Mouse (Mus musculus) fat pad, adult 2 months (tissue): ENCODE measurements around the gene Usp2.
A peak's percentile ranks its signal among the peaks of the same experiment; 100 is the strongest.

Source experiments
- DNase-seq: peaks from one replicate; pipeline ENCODE4 v3.0.0-alpha.2; 2011; ENCODE audit warnings: low read depth, low spot score; ENCODE audit errors: extremely low read depth

Usp2 gene

DNA sequence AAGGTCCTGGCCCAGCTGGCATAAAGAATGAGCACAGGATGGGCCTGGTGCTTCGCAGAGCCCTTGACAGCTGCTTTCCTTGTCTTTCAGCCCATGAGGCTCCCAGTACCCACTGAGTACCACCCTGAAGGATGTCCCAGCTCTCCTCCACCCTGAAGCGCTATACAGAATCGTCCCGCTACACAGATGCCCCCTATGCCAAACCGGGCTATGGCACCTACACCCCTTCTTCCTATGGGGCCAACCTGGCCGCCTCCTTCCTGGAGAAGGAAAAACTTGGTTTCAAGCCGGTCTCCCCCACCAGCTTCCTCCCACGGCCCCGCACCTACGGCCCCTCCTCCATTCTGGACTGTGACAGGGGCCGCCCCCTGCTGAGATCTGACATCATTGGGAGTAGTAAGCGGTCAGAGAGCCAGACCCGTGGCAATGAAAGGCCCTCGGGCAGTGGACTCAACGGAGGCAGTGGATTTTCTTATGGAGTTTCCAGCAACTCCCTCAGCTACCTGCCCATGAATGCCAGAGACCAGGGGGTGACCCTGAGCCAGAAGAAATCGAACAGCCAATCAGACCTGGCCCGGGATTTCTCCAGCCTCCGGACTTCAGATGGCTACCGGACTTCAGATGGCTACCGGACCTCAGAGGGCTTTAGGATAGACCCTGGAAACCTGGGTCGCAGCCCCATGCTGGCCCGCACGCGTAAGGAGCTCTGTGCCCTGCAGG is 8.6 kb downstream of the Usp2 start:
- no peak for DNase-seq

DNA sequence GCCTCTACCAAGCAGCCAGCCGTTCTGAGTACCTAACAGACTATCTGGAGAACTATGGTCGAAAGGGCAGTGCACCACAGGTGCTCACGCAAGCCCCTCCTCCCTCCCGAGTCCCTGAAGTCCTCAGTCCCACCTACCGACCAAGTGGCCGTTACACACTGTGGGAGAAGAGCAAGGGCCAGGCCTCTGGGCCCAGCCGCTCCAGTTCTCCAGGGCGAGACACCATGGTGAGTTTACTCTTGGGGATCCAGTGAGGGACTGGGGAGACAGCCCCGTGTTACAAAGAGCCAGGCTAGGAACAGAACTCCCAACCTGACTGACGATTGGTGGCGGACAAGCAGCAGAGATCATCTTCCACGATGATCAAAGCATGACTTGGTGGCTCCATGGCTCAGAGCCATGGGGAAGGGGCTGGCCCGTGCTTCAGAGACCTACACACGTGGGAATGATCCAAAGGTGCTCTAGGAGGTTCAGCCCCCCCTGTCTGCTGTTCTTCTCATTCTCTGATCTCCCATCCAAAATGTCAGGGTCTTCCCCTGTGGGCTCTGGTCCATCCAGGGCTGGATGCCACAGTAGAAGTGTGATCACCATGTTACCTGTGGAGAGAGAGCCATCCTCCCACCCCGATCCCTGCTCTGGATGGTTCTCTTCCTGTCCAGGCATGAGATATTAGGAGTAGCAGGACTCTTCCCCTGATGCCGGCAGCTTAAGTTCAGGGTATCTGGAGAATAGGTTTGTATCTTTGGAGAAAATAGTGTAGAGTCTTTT is 9.4 kb downstream of the Usp2 start:
- no peak for DNase-seq

DNA sequence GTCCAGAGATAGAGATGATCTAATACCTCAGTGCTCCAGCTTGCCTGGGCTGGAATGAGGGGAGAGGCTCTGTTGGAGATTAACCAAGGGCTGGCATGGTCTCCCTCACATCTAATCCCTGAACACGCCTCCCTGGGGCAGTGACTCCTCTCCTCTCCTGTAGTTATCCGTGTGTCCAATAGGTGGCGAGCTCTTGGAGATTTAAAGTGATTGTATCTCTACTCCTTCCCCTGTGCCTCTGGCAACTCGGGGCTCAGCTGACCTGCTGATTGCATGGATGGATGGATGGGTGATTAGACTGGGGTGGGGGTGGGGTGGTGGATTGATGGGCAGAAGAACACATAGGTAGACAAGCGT is 9.9 kb downstream of the Usp2 start:
- DNase-seq: peak; percentile 55

DNA sequence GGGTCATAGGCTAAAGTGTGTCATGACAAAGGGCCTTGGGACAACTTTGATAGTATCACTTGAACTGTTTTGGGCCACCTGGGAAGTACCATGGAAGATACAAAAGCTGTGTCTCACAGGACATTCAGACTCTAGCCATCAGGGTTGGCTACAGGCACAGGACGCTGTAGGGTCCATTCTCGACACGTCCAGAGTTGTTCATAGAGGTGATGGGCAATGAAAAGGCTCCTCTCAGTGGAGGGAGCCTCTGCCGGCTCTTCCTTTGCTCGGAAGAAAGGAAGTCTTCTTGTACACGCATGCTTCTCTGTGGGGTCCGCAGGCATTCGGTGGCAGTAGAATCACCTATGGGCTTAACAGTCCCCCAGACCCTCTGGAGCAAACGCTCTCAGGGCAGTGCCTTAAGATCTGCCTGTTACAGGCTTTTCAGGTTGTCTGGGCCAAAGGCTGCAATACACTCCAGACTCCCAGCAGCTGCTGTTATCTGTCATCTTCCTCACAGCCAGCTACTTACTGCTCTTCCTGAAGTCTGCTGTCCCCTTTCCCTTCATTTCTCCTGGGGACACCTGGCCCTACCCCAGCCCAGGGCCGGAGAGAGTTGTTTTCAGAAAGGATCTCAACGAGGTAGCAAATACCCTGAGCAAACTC is 10.6 kb downstream of the Usp2 start:
- DNase-seq: no peak

DNA sequence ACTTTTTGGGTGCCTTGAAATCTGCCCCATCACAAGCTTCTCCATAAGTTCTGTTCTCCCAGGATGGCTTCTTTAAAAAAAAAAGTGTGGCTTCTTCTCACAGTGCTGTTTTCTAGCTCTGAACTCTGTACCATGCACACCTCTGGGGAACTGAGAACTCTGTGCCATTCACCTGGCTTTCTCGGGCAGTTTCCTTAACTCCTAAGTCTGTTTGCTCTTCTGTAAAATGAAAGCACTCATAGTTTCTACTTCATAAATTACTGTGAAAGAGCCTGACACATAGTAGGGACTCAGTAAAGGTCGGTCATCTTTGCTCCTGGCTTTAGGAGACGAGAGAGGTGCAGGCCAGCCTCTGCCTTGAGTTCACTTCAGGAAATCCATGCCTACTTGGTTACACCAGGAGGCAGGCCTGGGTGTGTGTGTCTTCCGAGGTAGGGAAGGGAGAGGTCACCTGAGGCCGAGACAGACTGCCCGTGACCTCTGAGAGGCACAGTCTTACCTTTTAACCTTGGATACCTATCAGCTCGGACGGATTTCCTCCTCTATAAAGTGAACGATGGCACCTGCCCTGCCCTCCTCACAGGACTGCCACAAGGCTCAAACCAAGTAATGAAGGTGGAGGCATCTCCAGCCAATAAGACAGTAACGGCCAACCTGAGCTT is 11.4 kb downstream of the Usp2 start:
- DNase-seq: no peak

DNA sequence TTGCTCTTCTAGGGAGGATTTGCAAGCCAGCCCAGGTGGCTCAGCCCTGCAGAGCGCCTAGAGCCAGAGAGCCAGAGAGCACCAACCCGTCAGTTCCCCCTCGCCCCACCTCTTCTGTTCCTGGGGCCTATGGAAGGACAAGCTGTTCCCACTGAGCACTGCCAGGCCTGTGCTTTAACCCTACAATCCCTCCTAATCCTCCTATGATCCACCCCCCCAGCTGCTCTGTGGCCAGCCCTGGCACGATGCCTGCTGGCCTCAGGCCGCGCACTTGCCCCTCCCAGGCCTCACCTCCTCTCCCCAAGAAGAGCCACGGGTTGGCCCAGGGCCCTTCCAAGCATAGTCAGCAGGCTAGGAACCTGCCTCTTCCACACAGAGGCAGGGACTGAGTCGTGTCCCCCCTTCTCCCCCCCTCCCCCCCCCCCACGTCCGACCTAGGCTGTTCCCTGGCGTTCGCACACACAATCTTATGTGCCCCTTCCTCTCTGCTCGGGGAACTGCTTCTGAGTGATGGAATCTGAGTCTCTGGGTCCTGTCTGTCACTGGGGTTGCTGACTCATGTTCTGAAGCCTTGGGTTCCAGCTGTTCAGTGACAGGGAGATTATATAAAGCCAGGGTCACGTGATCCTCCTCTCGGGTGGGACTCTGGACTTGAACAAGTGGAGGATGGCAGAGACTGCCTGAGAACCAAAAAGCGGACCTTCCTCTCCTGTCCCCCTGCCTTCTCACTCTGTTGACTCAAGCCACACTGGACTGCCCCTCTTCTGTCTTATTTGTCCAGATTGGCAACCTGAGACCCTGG is 12.3 kb downstream of the Usp2 start:
- peak; percentile 81 for DNase-seq

DNA sequence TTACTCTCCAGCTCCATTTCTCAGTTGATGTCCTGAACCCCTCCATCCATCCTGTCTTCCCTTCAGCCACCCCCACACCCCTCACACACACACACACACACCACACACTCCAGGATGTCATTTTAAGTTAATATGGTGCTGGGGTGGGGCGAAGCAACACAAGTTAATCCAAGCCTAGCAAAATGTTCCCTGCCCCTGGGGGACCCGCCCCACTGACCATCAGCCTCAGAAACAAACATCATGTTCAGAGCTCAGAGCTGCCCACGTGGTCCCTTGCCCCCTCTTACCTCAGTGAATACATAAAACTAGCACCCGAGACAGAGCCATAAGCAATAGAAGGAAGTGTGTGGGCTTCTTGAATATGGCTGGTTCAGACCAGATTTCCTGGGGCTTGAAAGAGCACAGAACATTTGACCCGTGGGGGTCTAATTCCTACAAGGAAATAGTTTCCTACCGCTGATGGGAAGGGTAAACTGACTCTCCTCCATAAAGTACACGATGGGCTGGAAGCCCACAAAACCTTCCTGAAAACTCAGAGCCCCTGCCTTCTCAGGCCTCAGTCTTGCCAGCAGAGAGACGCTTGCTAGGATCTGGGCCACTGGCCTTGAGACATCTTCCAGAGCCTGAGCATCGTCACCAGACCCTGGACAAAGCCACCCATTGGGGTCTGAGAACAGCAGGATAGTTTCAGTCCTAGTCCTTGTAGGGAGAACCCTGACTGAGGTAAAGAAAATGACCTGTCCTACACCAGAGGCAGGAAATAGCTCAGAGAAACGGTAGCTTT is 13.4 kb downstream of the Usp2 start:
- no peak for DNase-seq

DNA sequence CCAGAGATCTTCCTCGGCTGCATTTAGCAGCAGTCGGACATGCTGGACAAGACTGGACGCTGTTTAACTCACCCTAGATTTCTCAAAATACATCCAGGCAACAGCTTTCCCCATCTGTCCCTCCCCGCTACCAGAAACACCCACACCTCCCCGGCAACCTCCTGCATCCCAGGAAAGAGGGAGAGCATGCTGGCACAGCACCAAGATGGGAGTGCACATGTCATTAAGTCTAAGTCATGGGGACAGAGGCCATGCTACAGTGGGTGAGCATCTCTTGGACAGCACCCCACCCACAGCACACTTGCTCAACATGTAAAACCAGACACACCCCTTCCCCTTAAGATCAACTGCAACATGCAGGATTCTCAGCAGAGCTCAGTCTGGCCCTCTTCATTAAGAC is 14.1 kb downstream of the Usp2 start:
- no peak for DNase-seq

DNA sequence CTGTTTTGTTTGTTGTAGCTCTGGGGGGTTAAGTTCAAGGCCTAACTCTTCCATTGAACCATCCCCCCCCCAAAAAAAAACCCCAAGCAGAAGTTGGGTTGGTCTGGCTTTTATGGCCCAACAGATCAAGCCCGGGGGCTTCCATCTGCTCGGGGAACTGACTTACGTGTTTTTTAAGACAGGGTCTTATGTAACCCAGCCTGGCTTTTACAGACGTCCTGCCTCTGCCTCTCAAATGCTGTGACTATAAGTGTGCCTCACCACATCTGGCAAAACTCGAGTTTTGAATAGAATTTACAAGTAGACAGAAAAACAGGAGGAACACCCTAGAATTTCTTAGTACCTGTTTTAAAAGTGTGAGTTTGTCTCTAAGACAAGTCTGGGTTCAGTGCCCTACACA is 14.8 kb downstream of the Usp2 start:
- DNase-seq: no peak

DNA sequence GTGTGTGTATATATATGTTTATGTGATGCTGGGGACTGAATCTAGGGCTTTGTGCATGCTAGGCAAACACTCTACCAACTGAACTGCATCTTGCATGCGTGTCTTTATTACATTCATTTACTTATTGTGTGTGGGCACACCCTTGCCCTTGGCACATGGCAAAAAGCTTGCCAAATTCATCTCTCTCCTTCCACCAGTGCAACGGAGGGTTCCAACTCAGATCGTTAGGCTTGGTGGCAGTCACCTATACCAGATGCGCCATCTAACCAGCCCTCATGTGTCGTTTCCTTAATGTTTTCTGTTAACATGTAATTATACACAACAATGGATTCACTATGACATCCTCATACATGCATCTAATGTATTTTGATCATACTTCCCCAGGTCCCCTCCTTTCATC is 15.4 kb downstream of the Usp2 start:
- no peak for DNase-seq

DNA sequence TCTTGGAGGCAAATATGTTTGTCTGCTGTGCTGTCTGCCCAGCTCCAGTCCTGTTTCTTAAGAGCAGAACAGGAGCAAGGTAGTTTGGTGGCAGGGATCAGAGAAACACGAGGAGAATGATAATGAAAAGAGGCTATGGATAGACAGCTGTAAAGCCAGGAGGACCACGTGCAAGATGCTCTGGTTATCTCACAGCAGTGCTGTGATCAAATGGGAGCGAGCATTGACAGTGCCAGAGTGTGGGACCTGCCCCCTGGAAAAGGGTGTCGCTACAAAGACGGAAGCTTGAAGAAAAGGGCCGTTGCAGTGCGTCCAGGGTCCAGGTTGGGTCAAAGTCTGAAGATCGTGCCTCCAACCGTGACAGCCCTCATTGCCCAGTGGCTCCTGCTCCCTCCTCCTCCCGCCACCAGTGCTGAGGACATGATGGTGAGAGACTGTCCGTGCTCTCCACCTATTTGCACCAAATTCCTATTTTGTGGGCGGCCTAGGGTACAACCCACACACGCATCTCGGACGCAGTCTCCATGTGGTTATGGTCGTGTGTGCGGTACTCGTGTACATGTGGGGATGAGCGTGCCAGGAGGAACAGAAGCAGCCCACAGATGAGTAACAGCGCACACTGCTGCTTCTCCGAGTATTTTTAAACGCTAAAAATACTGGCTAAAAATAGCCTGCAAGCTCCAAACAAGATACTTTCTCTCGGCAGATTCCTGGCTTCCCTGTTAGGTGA is 16.7 kb downstream of the Usp2 start:
- no peak for DNase-seq

DNA sequence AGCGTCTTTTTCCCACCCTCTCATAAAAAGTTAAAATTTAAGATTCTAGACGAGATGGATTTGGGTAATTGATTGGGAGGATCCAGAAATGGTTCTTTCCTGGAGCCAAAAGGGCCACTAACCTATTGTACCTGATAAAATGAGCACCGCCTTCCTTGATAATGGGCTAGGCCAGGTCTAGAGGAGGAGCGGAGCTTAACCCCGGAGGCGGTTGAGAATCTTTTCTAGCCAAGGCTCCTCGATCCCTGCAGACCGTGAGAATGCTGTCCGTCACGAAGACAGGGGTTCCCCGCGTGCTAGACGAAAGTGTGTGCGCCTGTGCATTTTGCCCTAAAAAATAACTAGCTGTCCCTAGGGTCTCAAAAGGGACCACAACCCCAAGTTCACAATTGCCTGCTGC is 17.4 kb downstream of the Usp2 start:
- no peak for DNase-seq

DNA sequence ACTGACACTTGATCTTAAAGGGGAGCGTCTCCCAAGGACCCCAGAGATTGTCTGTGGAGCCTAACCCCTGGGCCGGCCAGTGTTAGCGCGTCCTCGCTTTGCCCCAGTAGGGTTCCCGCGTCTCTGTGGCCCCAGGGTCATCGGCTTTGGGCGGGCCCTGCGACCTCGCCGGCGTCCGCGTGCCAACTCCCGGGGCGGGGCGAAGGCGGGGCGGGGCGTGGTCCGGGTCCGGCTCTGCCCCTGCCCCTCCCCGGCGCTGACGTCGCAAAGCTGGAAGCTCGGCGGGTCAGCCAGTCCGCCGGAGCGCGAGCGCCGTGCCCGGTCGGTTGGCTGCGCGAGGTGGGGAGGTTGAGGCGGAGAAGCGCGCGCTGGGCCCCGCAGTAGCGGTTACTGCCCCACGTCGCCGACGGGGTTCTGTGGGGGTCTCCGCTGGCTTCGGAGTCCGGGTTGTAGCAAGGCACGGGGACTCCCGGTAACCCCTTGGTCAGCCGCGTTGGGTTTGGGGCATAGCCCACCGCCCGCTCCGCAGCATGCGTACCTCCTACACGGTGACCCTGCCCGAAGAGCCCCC is 17.9 kb downstream of the Usp2 start:
- no peak for DNase-seq

DNA sequence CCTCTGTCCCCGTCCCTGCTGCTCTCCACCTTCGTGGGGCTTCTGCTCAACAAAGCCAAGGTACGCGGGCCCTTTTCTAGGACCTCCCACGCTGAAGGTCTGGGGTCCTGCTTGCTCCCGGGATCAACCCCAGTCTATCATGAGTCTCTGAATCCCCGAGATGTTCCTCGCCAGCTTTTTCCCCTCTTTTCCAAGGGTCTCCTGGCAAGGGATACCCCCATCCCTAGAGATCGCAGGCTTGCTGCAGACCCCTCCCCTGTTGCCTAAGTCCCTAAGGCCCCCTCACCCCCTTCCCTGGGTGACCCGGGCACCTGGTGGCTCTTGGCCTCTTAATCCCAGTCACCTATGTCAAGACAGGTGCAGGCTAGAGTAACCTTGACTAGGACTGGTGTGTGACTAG is 18.5 kb downstream of the Usp2 start:
- no peak for DNase-seq

DNA sequence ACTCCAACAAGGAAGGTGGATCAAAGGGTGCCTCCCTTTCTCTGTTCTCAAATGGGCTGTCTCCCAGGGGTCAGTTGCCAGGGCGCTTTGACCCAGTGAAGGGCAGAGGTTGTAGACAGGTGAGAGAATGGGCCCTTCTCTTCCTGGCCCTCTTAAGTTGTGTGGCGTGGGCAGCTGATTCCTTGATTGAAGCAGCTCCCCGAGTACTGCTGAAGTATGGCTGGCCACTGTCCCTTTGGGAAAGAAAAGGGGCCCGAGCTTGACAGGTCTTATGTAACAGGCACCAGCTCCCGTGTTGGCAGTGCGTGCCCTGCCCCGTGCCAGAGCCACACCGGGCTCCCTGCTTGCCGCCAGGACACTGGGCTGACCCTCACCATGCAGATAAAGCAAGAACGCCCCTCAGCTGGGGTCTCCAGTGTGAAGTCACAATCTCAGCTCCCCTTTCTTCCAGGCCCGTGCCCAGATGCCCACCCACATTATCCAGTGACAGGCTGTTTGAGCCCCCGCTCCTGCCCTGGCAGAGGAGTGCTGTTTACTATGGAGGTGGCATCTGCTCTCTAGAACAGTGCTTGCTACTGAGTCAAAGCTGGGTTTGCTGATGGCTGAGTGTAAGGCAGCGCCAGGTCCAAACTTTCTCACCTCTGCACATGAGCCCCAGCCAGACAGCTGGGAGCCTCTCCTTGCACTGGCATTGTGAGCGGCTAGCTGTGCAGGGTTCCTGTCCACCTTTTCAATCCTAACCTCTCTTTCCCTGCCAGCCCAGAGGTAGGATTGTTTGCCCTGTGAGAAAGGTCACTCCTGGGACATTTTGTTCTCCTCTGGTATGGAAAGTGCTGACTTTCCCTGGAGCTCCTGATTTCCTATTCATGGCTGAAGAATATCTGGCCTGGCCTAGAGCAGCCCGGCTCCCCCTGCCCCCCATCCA is 19.2 kb downstream of the Usp2 start:
- no peak for DNase-seq

DNA sequence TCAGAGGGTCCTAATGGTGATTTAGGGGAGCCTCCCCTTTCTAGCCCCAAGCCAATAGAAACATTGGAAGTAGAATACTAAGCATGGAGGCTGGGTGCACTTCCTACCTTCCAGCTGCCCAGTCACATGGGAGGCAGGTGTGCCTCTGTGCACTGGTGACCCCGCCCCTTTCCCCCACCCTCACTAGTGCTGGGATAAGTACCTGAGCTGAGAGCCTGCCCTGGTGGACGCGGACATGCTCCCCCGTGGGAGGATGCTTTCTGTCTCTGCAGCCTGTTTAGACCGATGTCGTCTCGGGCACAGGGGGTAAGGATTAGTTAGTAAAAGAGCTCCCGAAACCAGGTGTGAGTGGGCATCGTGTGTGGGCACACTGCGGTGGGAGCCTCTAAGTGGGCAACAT is 20.1 kb downstream of the Usp2 start:
- DNase-seq: no peak

DNA sequence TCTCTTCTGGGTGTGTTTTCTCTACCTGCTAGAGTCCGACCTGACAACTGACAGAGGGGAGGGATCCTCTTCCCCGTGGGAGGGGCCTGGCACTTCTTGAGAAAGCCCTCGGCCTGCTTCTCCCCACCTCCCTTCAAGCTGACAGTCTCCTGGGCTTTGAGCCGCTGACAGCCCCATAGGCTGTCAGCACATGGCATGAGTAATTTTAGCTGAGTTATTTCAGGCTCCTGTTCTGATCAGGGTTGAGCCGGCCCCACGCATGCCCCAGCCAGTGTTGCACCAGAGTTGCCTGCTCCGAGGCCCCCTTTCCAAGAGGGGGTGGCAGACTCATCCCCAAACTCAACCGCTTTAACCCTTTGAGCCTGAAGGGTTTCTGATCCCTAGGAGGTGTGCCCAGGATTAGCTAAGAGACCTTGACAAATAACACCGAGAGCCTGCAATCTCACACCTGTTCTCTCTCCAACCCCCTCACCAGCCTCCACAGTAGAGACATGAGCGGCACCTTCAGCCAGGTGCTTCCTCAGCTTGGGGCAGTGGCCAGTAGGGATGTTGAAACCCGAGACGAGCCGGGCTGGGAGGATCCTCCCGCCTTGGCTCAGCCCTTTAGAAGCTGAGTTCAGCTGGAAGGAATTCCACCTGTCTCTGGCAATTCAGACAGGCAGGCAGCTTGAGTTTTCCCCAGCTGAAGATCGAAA is 21.1 kb downstream of the Usp2 start:
- peak; percentile 95 for DNase-seq
